Mouse (Mus musculus) limb, embryonic 14.5 days (tissue): ENCODE data around the gene Klhdc7a. TPM values are rescaled to one million over a fixed set of nuclear protein-coding genes. Genes with fewer than 3 reads are reported as not detected.

Experiments used
- ATAC-seq: fragments of 200-750 bp; cut with Nextera tagmentation; 2 replicates; pipeline ENCODE4 v1.8.0; 2017; ENCODE audit warnings: low read depth, moderate number of reproducible peaks, moderate TSS enrichment; ENCODE audit not compliant: low FRiP score
- DNase-seq: peaks from one replicate; pipeline ENCODE4 v3.0.0-alpha.2; 2015; ENCODE audit warnings: low spot score
- H3K27ac ChIP-seq: fragments of 300-500 bp; sonication (generic); replicated peaks from 2 replicates; pipeline ENCODE4 v1.5.1; 2014; ENCODE audit warnings: low read depth, mild to moderate bottlenecking, low read length, moderate library complexity, mixed read lengths
- H3K27me3 ChIP-seq: fragments of 300-500 bp; sonication (generic); 2 replicates; pipeline ENCODE4 v1.6.1; 2014; ENCODE audit warnings: low read length, mixed read lengths; ENCODE audit not compliant: control insufficient read depth, insufficient read depth
- H3K36me3 ChIP-seq: fragments of 300-500 bp; sonication (generic); 2 replicates; pipeline ENCODE4 v1.6.1; 2014; ENCODE audit warnings: mild to moderate bottlenecking, low read length, moderate library complexity, mixed read lengths; ENCODE audit not compliant: control insufficient read depth, insufficient read depth
- H3K4me1 ChIP-seq: fragments of 300-500 bp; sonication (generic); 2 replicates; pipeline ENCODE4 v1.6.1; 2014; ENCODE audit warnings: antibody characterized with exemption, low read length, mixed read lengths; ENCODE audit not compliant: control insufficient read depth, insufficient read depth
- H3K4me2 ChIP-seq: fragments of 300-500 bp; sonication (generic); replicated peaks from 2 replicates; pipeline ENCODE4 v1.6.1; 2014; ENCODE audit warnings: low read depth, mild to moderate bottlenecking, low read length, moderate library complexity; ENCODE audit not compliant: severe bottlenecking
- H3K4me3 ChIP-seq: fragments of 300-500 bp; sonication (generic); replicated peaks from 2 replicates; pipeline ENCODE4 v1.5.1; 2014; ENCODE audit warnings: low read length
- H3K9ac ChIP-seq: fragments of 300-500 bp; sonication (generic); 2 replicates; pipeline ENCODE4 v1.6.1; 2014; ENCODE audit warnings: mild to moderate bottlenecking, low read depth, low read length, moderate library complexity; ENCODE audit not compliant: severe bottlenecking
- H3K9me3 ChIP-seq: fragments of 300-500 bp; sonication (generic); 2 replicates; pipeline ENCODE4 v1.6.1; 2016; ENCODE audit warnings: low read length; ENCODE audit not compliant: control insufficient read depth
- POLR2A ChIP-seq: fragments of 200-500 bp; IDR thresholded peaks from 2 replicates; pipeline ENCODE4 v1.8.0; 2012; ENCODE audit warnings: inconsistent platforms, mild to moderate bottlenecking, moderate library complexity, borderline replicate concordance; ENCODE audit not compliant: insufficient read depth, insufficient read length; ENCODE audit errors: extremely low read depth
- WGBS: fragments of 180-500 bp; shearing (Covaris S2); extraction: QIAGEN DNeasy Blood & Tissue Kit; methylation state at CpG from one replicate; pipeline ENCODE4 v1.1.7; 2014; 5-methylcytosine and 5-hydroxymethylcytosine counted together
- polyA plus RNA-seq, 2 experiments: library from polyadenylated mRNA; depleted of rRNA in 1 of 2; stranded (reverse) in 1 of 2; unstranded in 1 of 2; fragments of >200 nt; fragmentation: Nextera tagmentation in 1 of 2; extraction: Ambion mirVana in 1 of 2; gene quantifications; 2 replicates each; pipeline versions ENCODE4 v1.2.1 to v1.2.3; 2012 to 2014

Gene Klhdc7a
- polyA plus RNA-seq, 2 experiments = 0.04 TPM

DNA sequence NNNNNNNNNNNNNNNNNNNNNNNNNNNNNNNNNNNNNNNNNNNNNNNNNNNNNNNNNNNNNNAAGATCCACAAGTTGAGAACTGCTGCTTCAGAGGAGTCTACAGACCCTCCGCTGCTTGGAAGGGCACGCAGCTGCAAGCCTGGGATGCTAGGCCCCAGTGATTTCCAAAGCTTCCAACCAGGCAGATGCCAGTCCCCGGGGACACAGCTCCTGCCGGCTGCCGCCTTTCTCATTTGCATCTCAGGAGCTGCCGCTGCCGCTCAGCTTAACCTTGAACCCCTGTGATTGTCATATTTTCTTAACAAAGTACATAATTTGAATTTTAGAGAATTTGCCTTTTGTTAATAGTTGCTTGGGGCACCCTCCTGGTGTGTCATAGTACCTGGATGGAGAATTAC is 19.1 kb upstream of the Klhdc7a start:
- H3K27ac ChIP-seq = no peak overlapping the region
- H3K9me3 ChIP-seq = no peaks in the 10 kb centered on the region
- WGBS = 36% methylated on average over 7 of the region's 7 CpGs
- ATAC-seq (no peak), DNase-seq (no peak)
- no peak overlapping the region for H3K9ac ChIP-seq
- no peak overlapping the region for H3K4me2 ChIP-seq
- no peaks in the 10 kb centered on the region for H3K4me1 ChIP-seq
- H3K27me3 ChIP-seq = no peaks in the 10 kb centered on the region
- no peaks in the 10 kb centered on the region for H3K36me3 ChIP-seq
- no peak overlapping the region for H3K4me3 ChIP-seq
- TF ChIP-seq POLR2A = no peak

- H3K27ac ChIP-seq = no peak overlapping the region
- H3K4me1 ChIP-seq = no peaks in the 10 kb centered on the region
- no peak overlapping the region for H3K4me2 ChIP-seq
- no peak for ATAC-seq
- no peaks in the 10 kb centered on the region for H3K9me3 ChIP-seq
- H3K36me3 ChIP-seq = no peaks in the 10 kb centered on the region
- WGBS = 45% methylated on average over 5 of the region's 5 CpGs
- H3K9ac ChIP-seq = no peak overlapping the region
- no peak for TF ChIP-seq POLR2A
- H3K27me3 ChIP-seq = no peaks in the 10 kb centered on the region
- no peak for DNase-seq
- H3K4me3 ChIP-seq = no peak overlapping the region
Measured at GRCm38 (mm10) chr4:139978716-139979115, 10.9 kb upstream of the Klhdc7a start.

GRCm38 (mm10) chr4:139977308-139977781 is 9.5 kb upstream of the Klhdc7a start:
- DNase-seq (no peak), ATAC-seq (no peak)
- H3K4me1 ChIP-seq = no peaks in the 10 kb centered on the region
- H3K27me3 ChIP-seq = no peaks in the 10 kb centered on the region
- H3K27ac ChIP-seq = no peak overlapping the region
- H3K9ac ChIP-seq = no peak overlapping the region
- no peaks in the 10 kb centered on the region for H3K36me3 ChIP-seq
- WGBS = 24% methylated on average over 5 of the region's 5 CpGs
- no peak for TF ChIP-seq POLR2A
- no peak overlapping the region for H3K4me2 ChIP-seq
- H3K4me3 ChIP-seq = no peak overlapping the region
- H3K9me3 ChIP-seq = no peaks in the 10 kb centered on the region

DNA sequence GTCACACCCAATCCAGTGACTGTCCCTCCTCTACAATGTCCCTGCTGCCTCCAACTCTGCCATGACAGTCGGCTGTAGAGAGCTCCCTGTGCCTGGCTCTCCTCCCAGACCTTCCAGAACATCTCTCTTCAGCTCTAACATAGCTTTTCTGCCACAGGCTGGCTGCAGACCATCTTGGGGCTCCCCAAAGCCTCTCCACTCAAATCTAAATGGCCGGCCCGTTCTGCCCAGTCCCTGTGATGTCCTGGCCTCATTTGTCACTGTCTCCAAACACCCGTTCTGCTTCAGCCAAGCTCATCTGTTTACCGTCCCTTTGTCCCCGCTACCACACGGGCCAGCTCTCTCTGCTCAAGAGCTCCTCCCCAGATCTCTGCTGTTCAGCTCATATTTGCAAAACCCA is 6.7 kb upstream of the Klhdc7a start:
- Histone ChIP-seq H3K9me3 (no peaks in the 10 kb centered on the region), H3K27me3 (no peaks in the 10 kb centered on the region), H3K4me3 (no peak overlapping the region), H3K36me3 (no peaks in the 10 kb centered on the region), H3K9ac (no peak overlapping the region), H3K27ac (no peak overlapping the region), H3K4me2 (no peak overlapping the region), H3K4me1 (no peaks in the 10 kb centered on the region)
- no peak for ATAC-seq
- 22% methylated on average over 7 of the region's 7 CpGs for WGBS
- no peak for TF ChIP-seq POLR2A
- no peak for DNase-seq

GRCm38 (mm10) chr4:139967475-139967891 is 343 bp downstream of the Klhdc7a start:
- no peak for DNase-seq
- Histone ChIP-seq H3K4me1 (peaks cover 4% of the 10 kb centered on the region), H3K27ac (no peak overlapping the region), H3K4me2 (no peak overlapping the region), H3K36me3 (no peaks in the 10 kb centered on the region), H3K4me3 (no peak overlapping the region), H3K9me3 (no peaks in the 10 kb centered on the region), H3K27me3 (no peaks in the 10 kb centered on the region), H3K9ac (no peak overlapping the region)
- ATAC-seq = no peak; the same call in 1 of the 2 replicates
- TF ChIP-seq POLR2A = no peak
- WGBS = 17% methylated on average over 10 of the region's 10 CpGs

GRCm38 (mm10) chr4:139966981-139967380 is 845 bp downstream of the Klhdc7a start:
- no peak overlapping the region for H3K4me2 ChIP-seq
- no peak overlapping the region for H3K4me3 ChIP-seq
- ATAC-seq = no peak

More at GRCm38 (mm10) chr4:139966981-139967380, 845 bp downstream of the Klhdc7a start:
- WGBS = 17% methylated on average over 3 of the region's 3 CpGs
- no peaks in the 10 kb centered on the region for H3K27me3 ChIP-seq
- no peak for TF ChIP-seq POLR2A
- DNase-seq = no peak
- H3K27ac ChIP-seq = no peak overlapping the region
- no peak overlapping the region for H3K9ac ChIP-seq
- peaks cover 4% of the 10 kb centered on the region for H3K4me1 ChIP-seq
- H3K36me3 ChIP-seq = no peaks in the 10 kb centered on the region
- no peaks in the 10 kb centered on the region for H3K9me3 ChIP-seq
